Mouse (Mus musculus): ENCODE results near the gene Zfp541. TPM values are rescaled to one million over a fixed set of nuclear protein-coding genes. Genes with fewer than 3 reads are reported as not detected.

The Zfp541 gene
- polyA plus RNA-seq, 1 experiment from 2014 or later = not detected

DNA sequence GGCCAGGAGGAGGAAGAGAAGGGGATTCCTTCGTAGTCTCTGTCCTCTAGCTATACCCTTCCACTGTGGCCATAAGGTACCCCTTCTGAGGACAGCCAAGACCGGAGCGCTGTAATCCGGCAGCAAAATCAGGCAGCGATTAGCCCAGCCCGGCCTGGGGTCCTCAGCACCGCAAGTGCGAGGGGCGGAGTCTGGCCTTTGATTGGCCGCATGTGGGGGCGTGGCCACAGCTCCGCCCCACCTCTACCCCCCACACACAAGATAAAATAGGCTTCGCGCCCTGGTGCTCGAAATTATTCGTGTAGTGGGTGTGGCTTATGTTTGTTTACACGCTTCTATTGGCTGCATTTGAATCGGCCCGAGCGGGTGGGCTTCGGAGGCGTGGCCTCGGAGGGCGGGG lies 8.9 kb upstream of the Zfp541 start:
- H3K27me3 ChIP-seq (ENCODE audit: control insufficient read depth, insufficient read depth, low read length) = no peaks in the 10 kb centered on the region
- H3K9me3 ChIP-seq (replicated peaks; ENCODE audit: control insufficient read depth, low read length) = no peaks in the 10 kb centered on the region
- H3K4me2 ChIP-seq (ENCODE audit: low read depth, low read length) = peak overlapping the region; percentile 56
- H3K4me1 ChIP-seq (ENCODE audit: control insufficient read depth, insufficient read depth, low read length) = 0 out of 2 replicates have a peak, but pooled peaks cover 2% of the 10 kb centered on the region
- peak overlapping the region; percentile 56 for H3K9ac ChIP-seq (replicated peaks; ENCODE audit: low read length)
- ATAC-seq (replicated peaks; ENCODE audit: insufficient number of reproducible peaks, low FRiP score, low TSS enrichment, low read depth) (peak; percentile 85), DNase-seq (ENCODE audit: low spot score) (peak; percentile 98)
- H3K4me3 ChIP-seq (ENCODE audit: low read depth, low read length) = peak overlapping the region; percentile 43
- no peaks in the 10 kb centered on the region for H3K36me3 ChIP-seq (replicated peaks; ENCODE audit: control insufficient read depth, insufficient read depth, low read depth, low read length)
- peak overlapping the region; percentile 23 for H3K27ac ChIP-seq (replicated peaks; ENCODE audit: low read depth, low read length)
- WGBS = 0% methylated on average over 24 of the region's 24 CpGs

GRCm38 (mm10) chr7:16053105-16053504 lies 8.5 kb upstream of the Zfp541 start:
- Histone ChIP-seq H3K36me3 (replicated peaks; ENCODE audit: control insufficient read depth, insufficient read depth, low read depth, low read length) (no peaks in the 10 kb centered on the region), H3K4me1 (ENCODE audit: control insufficient read depth, insufficient read depth, low read length) (0 out of 2 replicates have a peak, but pooled peaks cover 2% of the 10 kb centered on the region), H3K9ac (replicated peaks; ENCODE audit: low read length) (no peak overlapping the region; the same call in 1 of the 2 replicates), H3K9me3 (replicated peaks; ENCODE audit: control insufficient read depth, low read length) (no peaks in the 10 kb centered on the region), H3K4me2 (ENCODE audit: low read depth, low read length) (peak overlapping the region; percentile 56), H3K27me3 (ENCODE audit: control insufficient read depth, insufficient read depth, low read length) (no peaks in the 10 kb centered on the region), H3K4me3 (ENCODE audit: low read depth, low read length) (peak overlapping the region; percentile 43), H3K27ac (replicated peaks; ENCODE audit: low read depth, low read length) (no peak overlapping the region)
- no peak for ATAC-seq (replicated peaks; ENCODE audit: insufficient number of reproducible peaks, low FRiP score, low TSS enrichment, low read depth)
- 14% methylated on average over 6 of the region's 6 CpGs for WGBS
- DNase-seq (ENCODE audit: low spot score) = no peak

DNA sequence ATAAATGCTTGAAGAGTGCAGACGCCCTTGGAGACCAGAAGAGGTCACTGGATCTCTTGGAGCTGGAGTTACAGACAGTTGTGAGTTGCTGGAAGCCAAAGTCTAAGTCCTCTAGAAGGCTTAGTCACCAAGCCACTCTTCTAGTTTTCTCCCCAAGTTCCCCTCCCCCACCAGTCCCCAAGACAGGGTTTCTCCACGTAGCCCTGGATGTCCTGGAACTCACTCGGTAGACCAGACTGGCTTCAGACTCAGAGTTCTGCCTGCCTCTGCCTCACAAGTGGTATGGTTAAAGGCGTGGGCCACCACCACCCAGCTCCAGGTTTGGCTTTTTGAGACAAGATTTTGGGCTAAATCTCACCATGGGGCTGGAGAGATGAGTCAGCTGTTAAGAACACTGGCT lies 6.6 kb upstream of the Zfp541 start:
- H3K4me1 ChIP-seq (ENCODE audit: control insufficient read depth, insufficient read depth, low read length) = 0 out of 2 replicates have a peak, but pooled peaks cover 2% of the 10 kb centered on the region
- no peaks in the 10 kb centered on the region for H3K9me3 ChIP-seq (replicated peaks; ENCODE audit: control insufficient read depth, low read length)
- no peak for ATAC-seq (replicated peaks; ENCODE audit: insufficient number of reproducible peaks, low FRiP score, low TSS enrichment, low read depth)
- no peaks in the 10 kb centered on the region for H3K27me3 ChIP-seq (ENCODE audit: control insufficient read depth, insufficient read depth, low read length)
- no peak overlapping the region for H3K4me3 ChIP-seq (ENCODE audit: low read depth, low read length)
- 59% methylated on average over 4 of the region's 4 CpGs for WGBS
- DNase-seq (ENCODE audit: low spot score) = no peak
- H3K27ac ChIP-seq (replicated peaks; ENCODE audit: low read depth, low read length) = no peak overlapping the region
- no peak overlapping the region for H3K9ac ChIP-seq (replicated peaks; ENCODE audit: low read length)
- H3K36me3 ChIP-seq (replicated peaks; ENCODE audit: control insufficient read depth, insufficient read depth, low read depth, low read length) = no peaks in the 10 kb centered on the region
- H3K4me2 ChIP-seq (ENCODE audit: low read depth, low read length) = no peak overlapping the region

- H3K9me3 ChIP-seq (replicated peaks; ENCODE audit: control insufficient read depth, low read length) = no peaks in the 10 kb centered on the region
- H3K4me2 ChIP-seq (ENCODE audit: low read depth, low read length) = no peak overlapping the region
- H3K4me3 ChIP-seq (ENCODE audit: low read depth, low read length) = no peak overlapping the region
- DNase-seq (ENCODE audit: low spot score) (no peak), ATAC-seq (replicated peaks; ENCODE audit: insufficient number of reproducible peaks, low FRiP score, low TSS enrichment, low read depth) (no peak)
- H3K9ac ChIP-seq (replicated peaks; ENCODE audit: low read length) = no peak overlapping the region
- WGBS = 90% methylated on average over 6 of the region's 6 CpGs
- H3K27ac ChIP-seq (replicated peaks; ENCODE audit: low read depth, low read length) = no peak overlapping the region
- H3K27me3 ChIP-seq (ENCODE audit: control insufficient read depth, insufficient read depth, low read length) = no peaks in the 10 kb centered on the region
- no peaks in the 10 kb centered on the region for H3K36me3 ChIP-seq (replicated peaks; ENCODE audit: control insufficient read depth, insufficient read depth, low read depth, low read length)
- 0 out of 2 replicates have a peak, but pooled peaks cover 2% of the 10 kb centered on the region for H3K4me1 ChIP-seq (ENCODE audit: control insufficient read depth, insufficient read depth, low read length)
These were observed 5.9 kb upstream of the Zfp541 start for GRCm38 (mm10) chr7:16055665-16056064.

GRCm38 (mm10) chr7:16056459-16057135 lies 5.0 kb upstream of the Zfp541 start:
- H3K36me3 ChIP-seq (replicated peaks; ENCODE audit: control insufficient read depth, insufficient read depth, low read depth, low read length) = no peaks in the 10 kb centered on the region
- H3K4me1 ChIP-seq (ENCODE audit: control insufficient read depth, insufficient read depth, low read length) = 0 out of 2 replicates have a peak, but pooled peaks cover 2% of the 10 kb centered on the region
- H3K27me3 ChIP-seq (ENCODE audit: control insufficient read depth, insufficient read depth, low read length) = peaks cover 2% of the 10 kb centered on the region; the same call in 1 of the 2 replicates
- no peak overlapping the region for H3K27ac ChIP-seq (replicated peaks; ENCODE audit: low read depth, low read length)
- ATAC-seq (replicated peaks; ENCODE audit: insufficient number of reproducible peaks, low FRiP score, low TSS enrichment, low read depth) (no peak), DNase-seq (ENCODE audit: low spot score) (peak; percentile 26)
- 31% methylated on average over 5 of the region's 5 CpGs for WGBS
- no peak overlapping the region for H3K4me3 ChIP-seq (ENCODE audit: low read depth, low read length)
- no peak overlapping the region for H3K9ac ChIP-seq (replicated peaks; ENCODE audit: low read length)
- H3K4me2 ChIP-seq (ENCODE audit: low read depth, low read length) = no peak overlapping the region
- H3K9me3 ChIP-seq (replicated peaks; ENCODE audit: control insufficient read depth, low read length) = 0 out of 2 replicates have a peak, but pooled peaks cover 3% of the 10 kb centered on the region

DNA sequence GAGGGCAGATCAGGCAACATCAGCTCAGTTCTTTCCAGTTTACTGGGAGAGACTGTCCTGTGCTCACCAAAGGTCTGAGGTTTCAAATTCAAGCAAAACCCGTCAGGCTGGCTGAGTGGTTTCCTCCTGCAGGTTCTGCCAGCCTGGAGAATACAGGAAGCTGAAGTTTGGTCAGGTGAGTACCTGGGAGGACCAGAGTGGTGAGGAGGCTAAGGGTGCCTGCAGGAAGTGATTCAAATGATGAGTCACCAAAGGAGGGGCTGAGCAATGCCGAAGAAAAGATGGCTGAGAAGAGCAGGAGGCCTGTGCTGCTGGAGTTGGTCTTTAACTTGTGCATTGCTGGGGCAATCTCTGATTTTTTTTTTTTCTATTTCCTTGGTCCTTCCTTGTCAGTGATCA lies 4.5 kb upstream of the Zfp541 start:
- no peak overlapping the region for H3K4me3 ChIP-seq (ENCODE audit: low read depth, low read length)
- 72% methylated on average over 2 of the region's 2 CpGs for WGBS
- 0 out of 2 replicates have a peak, but pooled peaks cover 3% of the 10 kb centered on the region for H3K9me3 ChIP-seq (replicated peaks; ENCODE audit: control insufficient read depth, low read length)
- ATAC-seq (replicated peaks; ENCODE audit: insufficient number of reproducible peaks, low FRiP score, low TSS enrichment, low read depth) (no peak), DNase-seq (ENCODE audit: low spot score) (no peak)
- H3K9ac ChIP-seq (replicated peaks; ENCODE audit: low read length) = no peak overlapping the region
- H3K4me2 ChIP-seq (ENCODE audit: low read depth, low read length) = no peak overlapping the region
- no peaks in the 10 kb centered on the region for H3K36me3 ChIP-seq (replicated peaks; ENCODE audit: control insufficient read depth, insufficient read depth, low read depth, low read length)
- no peaks in the 10 kb centered on the region for H3K4me1 ChIP-seq (ENCODE audit: control insufficient read depth, insufficient read depth, low read length)
- H3K27me3 ChIP-seq (ENCODE audit: control insufficient read depth, insufficient read depth, low read length) = peaks cover 7% of the 10 kb centered on the region; the same call in 1 of the 2 replicates
- H3K27ac ChIP-seq (replicated peaks; ENCODE audit: low read depth, low read length) = no peak overlapping the region

- 80% methylated on average over 15 of the region's 15 CpGs for WGBS
- Histone ChIP-seq H3K9ac (replicated peaks; ENCODE audit: low read length) (no peak overlapping the region), H3K27ac (replicated peaks; ENCODE audit: low read depth, low read length) (no peak overlapping the region), H3K27me3 (ENCODE audit: control insufficient read depth, insufficient read depth, low read length) (peaks cover 9% of the 10 kb centered on the region; the same call in 1 of the 2 replicates), H3K9me3 (replicated peaks; ENCODE audit: control insufficient read depth, low read length) (0 out of 2 replicates have a peak, but pooled peaks cover 3% of the 10 kb centered on the region), H3K4me2 (ENCODE audit: low read depth, low read length) (no peak overlapping the region), H3K4me3 (ENCODE audit: low read depth, low read length) (no peak overlapping the region), H3K36me3 (replicated peaks; ENCODE audit: control insufficient read depth, insufficient read depth, low read depth, low read length) (no peaks in the 10 kb centered on the region), H3K4me1 (ENCODE audit: control insufficient read depth, insufficient read depth, low read length) (no peaks in the 10 kb centered on the region)
- DNase-seq (ENCODE audit: low spot score) (no peak), ATAC-seq (replicated peaks; ENCODE audit: insufficient number of reproducible peaks, low FRiP score, low TSS enrichment, low read depth) (no peak)
These were observed 446 bp downstream of the Zfp541 start for GRCm38 (mm10) chr7:16062099-16062420.

DNA sequence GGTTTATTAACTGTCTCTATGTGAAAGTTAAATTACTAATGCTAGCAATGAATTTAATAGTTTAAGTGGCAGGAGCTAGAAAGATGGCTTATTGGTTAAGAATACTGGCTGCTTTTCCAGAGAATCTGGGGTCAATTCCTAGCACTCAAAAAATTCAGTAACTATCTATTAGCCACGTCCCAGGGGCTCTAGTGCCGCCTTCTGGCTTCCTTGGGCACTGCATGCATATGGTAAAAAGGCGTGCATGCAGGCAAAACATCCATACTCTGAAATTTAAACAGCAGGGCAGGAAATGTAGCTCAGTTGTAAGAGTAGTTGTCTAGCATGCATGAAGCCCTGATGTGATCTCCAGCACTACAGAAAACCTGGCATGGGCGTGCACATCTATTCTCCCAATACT lies 1.9 kb downstream of the Zfp541 start:
- H3K9me3 ChIP-seq (replicated peaks; ENCODE audit: control insufficient read depth, low read length) = 0 out of 2 replicates have a peak, but pooled peaks cover 3% of the 10 kb centered on the region
- H3K27me3 ChIP-seq (ENCODE audit: control insufficient read depth, insufficient read depth, low read length) = peaks cover 9% of the 10 kb centered on the region; the same call in 1 of the 2 replicates
- no peaks in the 10 kb centered on the region for H3K4me1 ChIP-seq (ENCODE audit: control insufficient read depth, insufficient read depth, low read length)
- H3K4me3 ChIP-seq (ENCODE audit: low read depth, low read length) = no peak overlapping the region
- DNase-seq (ENCODE audit: low spot score) (no peak), ATAC-seq (replicated peaks; ENCODE audit: insufficient number of reproducible peaks, low FRiP score, low TSS enrichment, low read depth) (no peak)
- H3K27ac ChIP-seq (replicated peaks; ENCODE audit: low read depth, low read length) = no peak overlapping the region
- no peaks in the 10 kb centered on the region for H3K36me3 ChIP-seq (replicated peaks; ENCODE audit: control insufficient read depth, insufficient read depth, low read depth, low read length)
- 36% methylated on average over 4 of the region's 4 CpGs for WGBS
- no peak overlapping the region for H3K4me2 ChIP-seq (ENCODE audit: low read depth, low read length)
- no peak overlapping the region for H3K9ac ChIP-seq (replicated peaks; ENCODE audit: low read length)
